Mouse (Mus musculus): ENCODE results near the gene Ptprr.

Ptprr gene

DNA sequence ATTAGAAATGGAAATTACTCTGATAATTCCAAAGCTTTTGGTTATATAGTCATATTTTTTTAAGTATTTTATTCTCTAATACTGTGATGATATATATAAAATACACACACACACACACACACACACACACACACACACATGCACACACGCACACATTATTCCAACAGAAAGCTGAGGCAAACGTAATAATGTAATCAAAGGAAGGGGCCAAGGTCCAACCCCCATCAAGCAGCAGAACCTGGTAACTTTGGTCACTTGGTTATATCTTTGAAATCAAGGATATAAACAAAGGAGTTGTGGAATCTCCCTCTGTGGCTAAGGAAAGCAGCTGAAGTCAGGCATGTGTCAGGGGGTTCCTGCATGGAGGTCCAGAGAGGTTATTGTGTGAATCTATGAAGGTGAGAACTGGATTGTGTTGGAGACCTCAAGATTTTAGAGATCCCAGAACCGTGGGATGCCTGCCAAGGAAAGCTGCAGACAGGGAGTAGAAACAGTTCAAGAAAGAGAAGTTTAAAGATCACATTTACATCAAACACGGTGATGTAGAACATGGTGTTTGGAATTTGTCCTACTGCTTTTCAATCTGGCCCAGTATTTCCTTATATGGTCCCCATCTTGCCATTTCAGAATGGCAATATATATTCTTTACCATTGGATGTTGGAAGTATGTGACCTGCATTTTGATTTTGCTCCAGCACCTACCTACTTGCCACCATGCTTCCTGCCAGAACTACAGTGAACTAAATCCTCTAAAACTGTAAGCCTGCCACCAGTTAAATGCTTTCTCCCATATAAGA is 98.1 kb downstream of the Ptprr start:
- no peak for DNase-seq (ENCODE audit: low read depth, low spot score)

DNA sequence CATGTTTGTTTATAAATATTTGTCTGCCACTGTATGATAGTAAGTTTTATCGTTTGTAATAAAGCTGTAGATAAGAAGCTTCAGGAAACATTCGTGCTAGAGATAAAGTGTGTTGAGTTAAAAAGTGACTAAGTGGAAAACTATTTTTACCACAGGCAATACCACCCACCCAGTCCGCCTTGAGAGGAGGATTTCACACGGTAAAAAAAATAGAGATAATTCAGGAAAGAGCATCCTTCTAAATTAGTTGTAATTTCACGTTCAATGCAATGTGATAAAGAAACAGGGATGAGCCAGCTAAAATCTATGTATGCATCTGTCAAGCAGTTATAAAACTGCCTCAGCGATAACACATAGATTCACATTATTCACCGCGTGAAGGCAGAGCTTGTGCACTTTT is 99.0 kb downstream of the Ptprr start:
- no peak for DNase-seq (ENCODE audit: low read depth, low spot score)

DNA sequence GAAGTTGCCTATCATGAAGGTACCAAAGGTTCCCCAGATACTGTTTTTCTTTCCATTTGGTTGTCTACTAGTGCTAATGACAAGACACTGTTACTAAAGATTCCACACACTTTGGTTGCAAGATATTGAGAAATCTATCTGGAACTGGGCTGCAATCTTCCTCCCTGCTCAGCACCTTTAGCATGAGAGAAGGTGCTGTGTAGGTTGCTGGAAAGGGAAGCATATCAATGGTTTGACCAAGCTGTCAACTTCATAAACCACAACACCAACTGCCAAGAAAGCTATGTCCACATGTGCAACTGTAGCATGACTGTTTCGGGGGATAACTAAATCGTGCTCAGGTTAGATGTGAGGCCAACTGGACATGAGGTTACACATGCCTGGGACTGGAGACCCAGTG is 103.5 kb downstream of the Ptprr start:
- DNase-seq (ENCODE audit: low read depth, low spot score): no peak

- DNase-seq (ENCODE audit: low read depth, low spot score): no peak
Measured at GRCm38 (mm10) chr10:116123808-116124207, 105.8 kb downstream of the Ptprr start.

GRCm38 (mm10) chr10:116125364-116125763 is 107.4 kb downstream of the Ptprr start:
- no peak for DNase-seq (ENCODE audit: low read depth, low spot score)

DNA sequence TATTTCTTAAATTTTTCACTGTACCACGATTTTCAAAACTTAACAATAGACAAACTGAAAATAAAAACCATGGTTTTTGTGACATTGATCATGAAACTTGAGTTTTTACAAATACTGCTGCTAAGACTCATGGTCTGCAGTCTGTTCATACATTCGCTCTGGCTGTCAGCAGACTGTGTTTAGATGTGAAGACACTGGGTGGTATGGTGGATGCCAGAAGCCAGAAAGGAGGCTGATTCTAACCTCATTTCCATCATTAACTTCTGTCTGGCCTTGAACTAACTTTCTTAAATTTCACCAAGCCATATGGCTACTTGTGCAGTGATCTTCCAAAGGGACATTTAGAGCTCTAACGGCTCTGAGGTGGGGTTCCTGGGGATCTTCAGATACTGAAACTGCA is 112.4 kb downstream of the Ptprr start:
- DNase-seq (ENCODE audit: low read depth, low spot score): no peak

DNA sequence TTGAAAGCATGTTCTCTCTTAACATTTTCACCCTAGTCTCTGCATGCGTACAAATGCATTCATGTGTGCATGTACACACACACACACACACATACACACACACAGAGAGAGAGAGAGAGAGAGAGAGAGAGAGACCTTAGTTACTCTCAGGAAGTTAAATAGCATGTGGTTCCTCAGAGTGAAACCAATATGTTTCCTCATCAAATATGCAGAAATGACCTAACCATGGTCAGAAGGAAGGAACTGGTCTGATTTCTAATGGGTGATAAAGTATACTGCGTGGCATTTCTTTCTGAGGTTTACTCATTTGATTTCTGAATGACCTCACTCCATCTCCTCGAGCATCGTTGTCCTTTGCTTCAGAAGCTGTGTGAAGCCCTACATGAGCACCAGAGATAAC is 113.2 kb downstream of the Ptprr start:
- DNase-seq (ENCODE audit: low read depth, low spot score): no peak

- no peak for DNase-seq (ENCODE audit: low read depth, low spot score)
Measured at GRCm38 (mm10) chr10:116132233-116132632, 114.2 kb downstream of the Ptprr start.

GRCm38 (mm10) chr10:116135187-116135586 is 117.2 kb downstream of the Ptprr start:
- no peak for DNase-seq (ENCODE audit: low read depth, low spot score)

- no peak for DNase-seq (ENCODE audit: low read depth, low spot score)
Measured at GRCm38 (mm10) chr10:116140226-116140625, 122.2 kb downstream of the Ptprr start.

DNA sequence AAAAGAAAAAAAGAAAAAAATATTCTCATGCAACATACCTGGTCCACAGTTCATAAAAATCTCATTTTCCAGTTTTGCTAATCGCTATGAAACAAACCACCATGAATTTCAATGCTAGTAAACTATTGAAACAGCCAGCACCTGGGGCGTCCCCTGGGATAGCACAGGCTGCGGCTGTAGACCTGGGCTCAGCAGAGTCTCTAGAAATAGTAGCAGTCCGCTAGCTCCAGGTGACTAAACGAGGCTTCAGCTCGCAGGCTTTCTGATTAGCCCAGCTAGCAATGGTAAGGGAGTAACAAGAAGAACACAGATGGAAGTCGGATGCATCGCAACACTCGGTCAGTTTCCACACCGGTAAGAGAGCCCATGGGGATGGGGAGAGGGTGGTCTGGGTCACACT is 125.7 kb downstream of the Ptprr start:
- no peak for DNase-seq (ENCODE audit: low read depth, low spot score)

GRCm38 (mm10) chr10:116146091-116146490 is 128.1 kb downstream of the Ptprr start:
- DNase-seq (ENCODE audit: low read depth, low spot score): no peak

GRCm38 (mm10) chr10:116154707-116155106 is 136.7 kb downstream of the Ptprr start:
- DNase-seq (ENCODE audit: low read depth, low spot score): no peak

DNA sequence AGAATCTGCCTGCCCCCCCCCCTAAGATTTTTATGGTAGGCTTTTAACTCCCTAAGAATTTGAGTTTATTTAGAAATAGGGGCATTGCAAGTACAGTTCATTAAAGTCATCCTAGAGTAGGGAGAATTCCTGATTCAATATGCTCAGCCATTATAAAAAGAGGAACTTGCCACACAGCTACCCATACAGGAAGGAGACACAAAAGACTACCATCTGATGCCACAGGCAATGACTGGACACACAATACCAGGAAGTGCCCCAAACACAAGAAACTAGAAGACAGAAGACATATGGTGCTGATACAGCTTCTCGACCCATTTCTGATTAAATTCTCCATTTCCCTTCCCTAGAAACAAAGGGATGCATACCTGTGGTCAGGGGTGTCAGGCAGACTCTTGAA is 138.7 kb downstream of the Ptprr start:
- DNase-seq (ENCODE audit: low read depth, low spot score): no peak

DNA sequence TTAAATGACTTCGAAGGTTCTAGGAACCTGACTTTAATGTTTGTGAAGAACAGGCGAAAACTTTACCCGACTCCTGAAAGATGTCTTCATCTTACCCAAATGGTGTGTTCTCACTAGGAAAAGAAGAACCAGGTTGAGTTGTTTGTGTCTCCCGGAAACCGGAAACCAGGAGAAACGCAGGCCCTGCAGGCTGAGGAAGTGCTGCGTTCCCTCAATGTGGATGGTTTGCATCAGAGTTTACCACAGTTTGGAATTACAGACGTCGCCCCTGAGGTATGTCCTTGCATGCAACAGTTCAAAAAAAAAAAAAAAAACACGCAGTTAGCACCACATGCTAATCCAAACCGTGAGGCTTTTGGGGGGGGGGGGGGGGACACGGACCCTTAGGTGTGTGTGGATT is 144.3 kb downstream of the Ptprr start:
- DNase-seq (ENCODE audit: low read depth, low spot score): no peak

- DNase-seq (ENCODE audit: low read depth, low spot score): no peak
Measured at GRCm38 (mm10) chr10:116175324-116175883, 157.4 kb downstream of the Ptprr start.

- DNase-seq (ENCODE audit: low read depth, low spot score): no peak
Measured at GRCm38 (mm10) chr10:116177390-116178179, 159.6 kb downstream of the Ptprr start.

- no peak for DNase-seq (ENCODE audit: low read depth, low spot score)
Measured at GRCm38 (mm10) chr10:116181235-116181634, 163.2 kb downstream of the Ptprr start.

GRCm38 (mm10) chr10:116182221-116182620 is 164.2 kb downstream of the Ptprr start:
- no peak for DNase-seq (ENCODE audit: low read depth, low spot score)

DNA sequence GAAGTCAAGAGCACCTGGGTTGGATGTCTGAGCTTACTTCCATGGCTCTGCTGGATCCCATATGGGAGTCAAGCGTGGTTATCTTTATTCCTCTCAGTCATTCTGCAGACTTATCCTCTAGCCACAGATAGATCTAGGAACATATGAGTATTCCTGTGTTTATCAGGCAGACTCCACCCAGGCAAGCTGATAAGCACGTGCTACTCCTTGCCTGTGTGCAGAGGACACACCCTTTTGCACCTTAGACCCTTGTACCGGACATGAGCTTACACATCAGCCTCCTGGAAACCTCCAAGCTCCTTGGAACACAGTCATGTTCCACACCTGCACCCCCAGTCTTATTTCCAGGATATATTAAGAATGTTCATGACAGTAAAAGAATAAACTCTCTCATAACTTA is 165.2 kb downstream of the Ptprr start:
- no peak for DNase-seq (ENCODE audit: low read depth, low spot score)

DNA sequence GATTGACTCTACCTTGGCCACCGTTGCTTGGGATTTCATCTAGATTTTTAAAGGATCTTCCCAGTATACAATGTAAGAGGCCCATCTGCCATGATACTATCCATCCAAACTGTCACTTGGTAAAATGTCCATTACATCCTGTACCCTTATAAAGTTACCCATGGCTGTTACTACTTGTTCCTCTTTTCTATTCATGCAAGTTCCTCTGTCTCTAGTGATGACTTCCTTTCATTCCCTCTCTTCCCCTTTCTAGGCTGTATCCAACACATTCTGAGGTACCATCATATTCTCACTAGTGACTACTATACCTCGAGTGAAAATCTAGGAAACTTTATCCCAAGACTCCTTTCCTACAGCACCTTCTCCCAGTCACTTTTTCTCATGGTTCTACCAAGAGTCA is 173.7 kb downstream of the Ptprr start:
- DNase-seq (ENCODE audit: low read depth, low spot score): no peak

DNA sequence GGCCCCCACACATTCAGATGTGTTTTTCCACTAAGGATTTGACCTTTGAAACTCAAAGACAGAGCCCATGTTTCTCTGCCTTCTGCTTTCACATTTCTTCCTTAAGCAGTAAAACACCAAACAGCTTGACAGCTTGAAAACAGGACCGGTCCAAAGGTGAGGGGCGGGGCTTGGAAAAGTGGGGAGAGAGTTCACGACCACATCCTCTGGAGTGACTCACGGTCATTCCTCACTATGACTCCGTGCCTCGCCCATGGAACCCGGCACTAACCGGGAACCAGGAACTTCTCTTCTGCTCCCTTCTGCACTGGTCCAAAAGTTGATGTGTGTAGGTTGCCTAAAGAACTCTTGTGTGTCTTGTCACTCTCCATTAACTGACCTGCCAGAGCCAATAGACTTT is 174.3 kb downstream of the Ptprr start:
- no peak for DNase-seq (ENCODE audit: low read depth, low spot score)

GRCm38 (mm10) chr10:116194409-116194808 is 176.4 kb downstream of the Ptprr start:
- no peak for DNase-seq (ENCODE audit: low read depth, low spot score)
